Mouse (Mus musculus) liver, adult (tissue): ENCODE data around the gene Gm3149.
"Not testable (repeated sequence)": the region's sequence is repeated elsewhere in the genome, so short reads cannot be mapped to it uniquely, and the experiment has no call there.

ENCODE experiments used
- GATA4 ChIP-seq: IDR thresholded peaks from 2 replicates; pipeline ENCODE4 v1.6.1; 2014; ENCODE audit warnings: mild to moderate bottlenecking, low read length; ENCODE audit not compliant: insufficient replicate concordance

Gene Gm3149

DNA sequence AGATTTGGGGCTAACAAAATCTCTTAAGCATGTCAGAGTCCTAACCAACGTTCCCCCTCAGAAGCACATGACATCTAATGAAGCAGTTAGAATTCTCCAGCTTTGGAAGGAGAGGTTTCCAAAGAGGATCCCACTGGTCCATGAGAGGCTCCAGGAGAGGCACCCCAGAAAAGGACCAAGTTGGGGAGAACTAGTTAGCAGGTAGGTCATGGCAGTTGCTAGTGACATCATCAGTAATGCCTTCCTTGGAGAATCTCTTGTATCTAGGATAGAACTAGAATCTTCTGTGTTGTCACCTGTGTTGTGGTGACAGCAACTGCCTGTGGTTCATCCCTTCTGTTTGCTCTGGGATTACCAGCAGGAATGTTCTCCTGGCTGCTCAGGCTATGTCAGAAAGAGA, at the start of gene Gm3149:
Gene Gm3149 (plus strand): TSS at position 301 of the 400 bp plus-strand sequence.
- not testable (repeated sequence) for TF ChIP-seq GATA4

DNA sequence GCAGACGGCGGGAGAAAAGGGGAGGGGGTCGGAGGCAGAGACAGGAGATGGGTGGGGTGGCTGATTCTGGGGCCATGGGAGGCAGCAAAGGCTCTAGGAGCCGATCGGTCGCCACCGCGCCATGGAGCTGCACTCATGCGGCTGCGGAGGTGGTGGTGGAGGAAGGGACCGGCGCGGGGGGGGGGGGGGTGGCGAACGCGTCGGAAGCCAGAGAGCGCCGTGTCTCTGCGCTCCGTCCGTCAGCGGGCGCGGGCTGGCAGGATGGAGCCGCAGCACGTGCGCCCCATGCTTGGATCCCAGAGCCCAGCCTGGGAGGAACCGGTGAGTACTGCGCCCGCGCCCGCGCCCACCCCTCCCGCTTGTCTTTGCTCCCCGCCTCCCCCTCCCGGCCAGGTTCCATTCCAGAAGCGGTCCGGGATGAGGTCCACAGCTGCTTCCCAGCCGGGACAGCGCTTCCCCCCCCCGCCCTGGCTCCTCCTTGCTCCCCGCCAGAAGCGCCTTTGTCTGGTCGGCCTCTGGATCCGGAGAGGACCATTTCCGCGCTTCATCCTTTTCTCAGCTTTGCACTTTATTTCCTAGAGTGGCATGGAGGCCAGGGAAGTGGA, 17.5 kb downstream of the Gm3149 start, which contains the start of gene 2610042L04Rik:
Gene 2610042L04Rik (plus strand): TSS at position 288 of the 605 bp plus-strand sequence.
- not testable (repeated sequence) for TF ChIP-seq GATA4
